Mouse (Mus musculus) cerebellum, postnatal 25 days (tissue): ENCODE measurements around the gene Bcorl1.
A peak's percentile ranks its signal among the peaks of the same experiment; 100 is the strongest.

Experiments used
- DNase-seq, 2 experiments: peaks; one replicate each; pipeline ENCODE4 v3.0.0; 2021; ENCODE audit warnings: mixed read lengths in 2 of 2

The Bcorl1 gene

GRCm38 (mm10) chrX:48341141-48341540, at the start of gene Bcorl1:
Gene Bcorl1, plus strand, starts transcription at chrX:48341358.
- DNase-seq, result peak; percentile 20 to 30

- DNase-seq, result no peak
These were observed 49.7 kb upstream of the Bcorl1 start for GRCm38 (mm10) chrX:48291413-48291812.

- no peak for DNase-seq
These were observed 35.8 kb upstream of the Bcorl1 start for GRCm38 (mm10) chrX:48305356-48305755.

- DNase-seq, result peak in 1 of 2 experiments; percentile 8
These were observed 30.2 kb upstream of the Bcorl1 start for GRCm38 (mm10) chrX:48310706-48311517.

GRCm38 (mm10) chrX:48311727-48312126, 29.4 kb upstream of the Bcorl1 start:
- no peak for DNase-seq

GRCm38 (mm10) chrX:48314530-48315079, 26.6 kb upstream of the Bcorl1 start:
- DNase-seq, result peak; percentile 75 to 86

- no peak for DNase-seq
These were observed 23.7 kb upstream of the Bcorl1 start for GRCm38 (mm10) chrX:48317444-48317843.

GRCm38 (mm10) chrX:48318194-48318593, 23.0 kb upstream of the Bcorl1 start:
- DNase-seq, result peak in 1 of 2 experiments; percentile 4

- DNase-seq, result peak; percentile 28 to 40
These were observed 613 bp upstream of the Bcorl1 start for GRCm38 (mm10) chrX:48340441-48341049.

GRCm38 (mm10) chrX:48341621-48342161, 533 bp downstream of the Bcorl1 start:
- DNase-seq, result peak; percentile 18 to 48

GRCm38 (mm10) chrX:48342731-48343130, 1.6 kb downstream of the Bcorl1 start:
- DNase-seq, result peak in 1 of 2 experiments; percentile 13

- DNase-seq, result peak; percentile 86 to 94
These were observed 2.3 kb downstream of the Bcorl1 start for GRCm38 (mm10) chrX:48343461-48343952.

- DNase-seq, result peak in 1 of 2 experiments; percentile 49
These were observed 2.9 kb downstream of the Bcorl1 start for GRCm38 (mm10) chrX:48343966-48344642.

- peak; percentile 19 to 37 for DNase-seq
These were observed 3.7 kb downstream of the Bcorl1 start for GRCm38 (mm10) chrX:48344643-48345384.

- peak; percentile 28 to 48 for DNase-seq
These were observed 4.3 kb downstream of the Bcorl1 start for GRCm38 (mm10) chrX:48345385-48345932.

- no peak for DNase-seq
These were observed 14.2 kb downstream of the Bcorl1 start for GRCm38 (mm10) chrX:48355346-48355745.

GRCm38 (mm10) chrX:48365836-48366577, 24.8 kb downstream of the Bcorl1 start:
- DNase-seq, result peak in 1 of 2 experiments; percentile 37

- DNase-seq, result no peak
These were observed 26.7 kb downstream of the Bcorl1 start for GRCm38 (mm10) chrX:48367841-48368240.

- peak; percentile 53 to 70 for DNase-seq
These were observed 42.5 kb downstream of the Bcorl1 start for GRCm38 (mm10) chrX:48383643-48384042.

- DNase-seq, result no peak
These were observed 44.8 kb downstream of the Bcorl1 start for GRCm38 (mm10) chrX:48385927-48386326.

GRCm38 (mm10) chrX:48389380-48389779, 48.2 kb downstream of the Bcorl1 start:
- DNase-seq, result no peak
